Mouse (Mus musculus) heart, postnatal 36 days (tissue): ENCODE data around the gene Slit3. TPM values are rescaled to one million over a fixed set of nuclear protein-coding genes. Genes with fewer than 3 reads are reported as not detected.
A peak's percentile ranks its signal among the peaks of the same experiment; 100 is the strongest.

Source experiments
- DNase-seq, 2 experiments: peaks; one replicate each; pipeline ENCODE4 v3.0.0; 2021 to 2022
- intact Hi-C: fragments of 180-260 bp; cut with DNase I; formaldehyde crosslinking; loops from one replicate; pipeline ENCODE4 v1.15.1; 2025
- total RNA-seq, 2 experiments: library from RNA; stranded (reverse); gene quantifications; 2 replicates each; pipeline ENCODE4 v1.2.3; 2021

The Slit3 gene
- total RNA-seq, 2 experiments from 2014 or later, result 12.0 to 13.1 TPM

GRCm38 (mm10) chr11:35379407-35379806 lies 258.4 kb downstream of the Slit3 start:
- intact Hi-C loops, result no loop called here
- no peak for DNase-seq

GRCm38 (mm10) chr11:35380766-35381165 lies 259.7 kb downstream of the Slit3 start:
- no peak for DNase-seq
- intact Hi-C loops, result no loop called here

- no peak for DNase-seq
- intact Hi-C loops, result no loop called here
Observed at GRCm38 (mm10) chr11:35385444-35385843, 264.4 kb downstream of the Slit3 start.

GRCm38 (mm10) chr11:35387826-35388225 lies 266.8 kb downstream of the Slit3 start:
- DNase-seq, result no peak
- intact Hi-C loops, result no loop called here

- intact Hi-C loops, result no loop called here
- DNase-seq, result no peak
Observed at GRCm38 (mm10) chr11:35388471-35388870, 267.4 kb downstream of the Slit3 start.

- no peak for DNase-seq
- intact Hi-C loops, result no loop called here
Observed at GRCm38 (mm10) chr11:35389341-35389740, 268.3 kb downstream of the Slit3 start.

- DNase-seq, result no peak
- intact Hi-C loops, result no loop called here
Observed at GRCm38 (mm10) chr11:35389780-35390435, 268.9 kb downstream of the Slit3 start.

- intact Hi-C loops, result no loop called here
- no peak for DNase-seq
Observed at GRCm38 (mm10) chr11:35393815-35394214, 272.8 kb downstream of the Slit3 start.

- intact Hi-C loops, result no loop called here
- peak; percentile 52 to 63 for DNase-seq
Observed at GRCm38 (mm10) chr11:35395376-35395775, 274.4 kb downstream of the Slit3 start.

GRCm38 (mm10) chr11:35398353-35398752 lies 277.3 kb downstream of the Slit3 start:
- intact Hi-C loops, result no loop called here
- DNase-seq, result no peak

GRCm38 (mm10) chr11:35403516-35403915 lies 282.5 kb downstream of the Slit3 start:
- DNase-seq, result no peak
- intact Hi-C loops, result no loop called here

- DNase-seq, result no peak
- intact Hi-C loops, result loop anchor here (2.0 to 5.0 kb wide), 2 partner anchors 525 to 564 kb away; no protein-coding TSS in a partner anchor
Observed at GRCm38 (mm10) chr11:35406045-35406444, 285.0 kb downstream of the Slit3 start.

GRCm38 (mm10) chr11:35406522-35406921 lies 285.5 kb downstream of the Slit3 start:
- DNase-seq, result no peak
- intact Hi-C loops, result loop anchor here (2.0 to 5.0 kb wide), 2 partner anchors 526 to 564 kb away; no protein-coding TSS in a partner anchor

- intact Hi-C loops, result loop anchor here (1.0 to 5.0 kb wide), 3 partner anchors 288 to 565 kb away; no protein-coding TSS in a partner anchor
- DNase-seq, result peak; percentile 56
Observed at GRCm38 (mm10) chr11:35407341-35408154, 286.5 kb downstream of the Slit3 start.

GRCm38 (mm10) chr11:35410431-35410830 lies 289.4 kb downstream of the Slit3 start:
- no peak for DNase-seq
- intact Hi-C loops, result no loop called here

- peak in 1 of 2 experiments; percentile 19 for DNase-seq
- intact Hi-C loops, result no loop called here
Observed at GRCm38 (mm10) chr11:35415768-35416401, 294.9 kb downstream of the Slit3 start.

- intact Hi-C loops, result no loop called here
- peak in 1 of 2 experiments; percentile 10 for DNase-seq
Observed at GRCm38 (mm10) chr11:35416402-35417093, 295.5 kb downstream of the Slit3 start.

GRCm38 (mm10) chr11:35417911-35418552 lies 297.0 kb downstream of the Slit3 start:
- DNase-seq, result no peak
- intact Hi-C loops, result no loop called here

- intact Hi-C loops, result no loop called here
- no peak for DNase-seq
Observed at GRCm38 (mm10) chr11:35419013-35419412, 298.0 kb downstream of the Slit3 start.

- intact Hi-C loops, result no loop called here
- no peak for DNase-seq
Observed at GRCm38 (mm10) chr11:35421728-35422127, 300.7 kb downstream of the Slit3 start.
